Mouse (Mus musculus) mouse trophoblast stem cell (cell line): ENCODE results near the gene Sik3.
"Not testable (repeated sequence)": the region's sequence is repeated elsewhere in the genome, so short reads cannot be mapped to it uniquely, and the experiment has no call there.

Source experiments
- in situ Hi-C, 2 experiments: fragments of 300-500 bp; cut with MseI, MboI; formaldehyde crosslinking; loops; 2 replicates in 1 of 2; 3 replicates in 1 of 2; pipeline ENCODE4 v1.15.1; 2025

Sik3 gene

GRCm38 (mm10) chr9:46150890-46151703 lies 138.5 kb downstream of the Sik3 start:
- in situ Hi-C loops = no loop called here

GRCm38 (mm10) chr9:46151704-46152040 lies 139.1 kb downstream of the Sik3 start:
- in situ Hi-C loops = no loop called here

GRCm38 (mm10) chr9:46152067-46153015 lies 139.7 kb downstream of the Sik3 start:
- in situ Hi-C loops = no loop called here

- in situ Hi-C loops = no loop called here
Measured at GRCm38 (mm10) chr9:46154469-46154868, 141.8 kb downstream of the Sik3 start.

- in situ Hi-C loops = no loop called here
Measured at GRCm38 (mm10) chr9:46155026-46155425, 142.4 kb downstream of the Sik3 start.

- in situ Hi-C loops = not testable (repeated sequence)
Measured at GRCm38 (mm10) chr9:46155818-46156217, 143.2 kb downstream of the Sik3 start.

- in situ Hi-C loops = no loop called here
Measured at GRCm38 (mm10) chr9:46156711-46157110, 144.1 kb downstream of the Sik3 start.

GRCm38 (mm10) chr9:46158273-46158813 lies 145.7 kb downstream of the Sik3 start:
- in situ Hi-C loops = no loop called here

GRCm38 (mm10) chr9:46163430-46163829 lies 150.8 kb downstream of the Sik3 start:
- in situ Hi-C loops = no loop called here

- in situ Hi-C loops = no loop called here
Measured at GRCm38 (mm10) chr9:46168802-46169201, 156.2 kb downstream of the Sik3 start.

- in situ Hi-C loops = no loop called here
Measured at GRCm38 (mm10) chr9:46172251-46172650, 159.6 kb downstream of the Sik3 start.

- in situ Hi-C loops = no loop called here
Measured at GRCm38 (mm10) chr9:46172953-46173352, 160.3 kb downstream of the Sik3 start.

- in situ Hi-C loops = no loop called here
Measured at GRCm38 (mm10) chr9:46173919-46174318, 161.3 kb downstream of the Sik3 start.

- in situ Hi-C loops = no loop called here
Measured at GRCm38 (mm10) chr9:46174770-46175294, 162.2 kb downstream of the Sik3 start.

GRCm38 (mm10) chr9:46175300-46175699 lies 162.7 kb downstream of the Sik3 start:
- in situ Hi-C loops = no loop called here

GRCm38 (mm10) chr9:46175938-46176375 lies 163.3 kb downstream of the Sik3 start:
- in situ Hi-C loops = no loop called here

- in situ Hi-C loops = no loop called here
Measured at GRCm38 (mm10) chr9:46176613-46177012, 164.0 kb downstream of the Sik3 start.

GRCm38 (mm10) chr9:46178595-46178994 lies 166.0 kb downstream of the Sik3 start:
- in situ Hi-C loops = no loop called here

GRCm38 (mm10) chr9:46181297-46181696 lies 168.7 kb downstream of the Sik3 start:
- in situ Hi-C loops = loop anchor here in 1 of 2 experiments (10.0 kb wide), 1 partner anchor 176 kb away; no protein-coding TSS in a partner anchor

GRCm38 (mm10) chr9:46184542-46184941 lies 171.9 kb downstream of the Sik3 start:
- in situ Hi-C loops = loop anchor here in 1 of 2 experiments (10.0 kb wide), 1 partner anchor 180 kb away; no protein-coding TSS in a partner anchor

- in situ Hi-C loops = loop anchor here (5.0 to 10.0 kb wide), 2 partner anchors 180 to 183 kb away; no protein-coding TSS in a partner anchor
Measured at GRCm38 (mm10) chr9:46185191-46185590, 172.6 kb downstream of the Sik3 start.

- in situ Hi-C loops = loop anchor here (5.0 to 10.0 kb wide), 2 partner anchors 182 to 184 kb away; no protein-coding TSS in a partner anchor
Measured at GRCm38 (mm10) chr9:46186387-46186786, 173.8 kb downstream of the Sik3 start.
